Mouse (Mus musculus) G1E (cell line): ENCODE data around the gene Tshb.

ENCODE experiments used
- CTCF ChIP-seq: IDR thresholded peaks from 2 replicates; pipeline ENCODE4 v1.5.1; 2012; ENCODE audit warnings: low read depth, low read length, inconsistent platforms, mixed read lengths
- GATA1 ChIP-seq: IDR thresholded peaks from 2 replicates; pipeline ENCODE4 v1.6.1; 2012; ENCODE audit warnings: borderline replicate concordance, low read length, inconsistent platforms, mixed read lengths

- TF ChIP-seq CTCF, result no peak
- no peak for TF ChIP-seq GATA1
Measured at GRCm38 (mm10) chr3:102763713-102764400, 18.7 kb downstream of the Tshb start.
